Mouse (Mus musculus) gastrocnemius, postnatal 14 days (tissue): ENCODE data around the gene Ccdc167. TPM values are rescaled to one million over a fixed set of nuclear protein-coding genes. Genes with fewer than 3 reads are reported as not detected.

Experiments used
- DNase-seq: peaks from one replicate; pipeline ENCODE4 v3.0.0; 2021; ENCODE audit warnings: mixed read lengths
- intact Hi-C: fragments of 180-260 bp; cut with DNase I; formaldehyde crosslinking; loops from one replicate; pipeline ENCODE4 v1.15.1; 2025; ENCODE audit warnings: low total_unique reads
- total RNA-seq, 2 experiments: library from RNA; stranded (reverse); gene quantifications; 2 replicates each; pipeline ENCODE4 v1.2.3; 2021

The Ccdc167 gene
- total RNA-seq, 2 experiments from 2014 or later: 5.5 to 6.2 TPM

GRCm38 (mm10) chr17:29693571-29693970 lies 23.3 kb downstream of the Ccdc167 start:
- no peak for DNase-seq
- intact Hi-C loops: no loop called here

GRCm38 (mm10) chr17:29692827-29693226 lies 24.0 kb downstream of the Ccdc167 start:
- intact Hi-C loops: no loop called here
- DNase-seq: no peak

GRCm38 (mm10) chr17:29690257-29690656 lies 26.6 kb downstream of the Ccdc167 start:
- intact Hi-C loops: no loop called here
- no peak for DNase-seq

- intact Hi-C loops: no loop called here
- DNase-seq: no peak
Observed at GRCm38 (mm10) chr17:29688610-29689009, 28.2 kb downstream of the Ccdc167 start.

- intact Hi-C loops: no loop called here
- DNase-seq: no peak
Observed at GRCm38 (mm10) chr17:29687373-29687772, 29.5 kb downstream of the Ccdc167 start.

- intact Hi-C loops: no loop called here
- no peak for DNase-seq
Observed at GRCm38 (mm10) chr17:29686771-29687170, 30.1 kb downstream of the Ccdc167 start.

- intact Hi-C loops: no loop called here
- DNase-seq: no peak
Observed at GRCm38 (mm10) chr17:29684275-29684674, 32.6 kb downstream of the Ccdc167 start.

- intact Hi-C loops: no loop called here
- DNase-seq: no peak
Observed at GRCm38 (mm10) chr17:29683127-29683526, 33.7 kb downstream of the Ccdc167 start.

- DNase-seq: no peak
- intact Hi-C loops: no loop called here
Observed at GRCm38 (mm10) chr17:29682261-29682660, 34.6 kb downstream of the Ccdc167 start.

GRCm38 (mm10) chr17:29681669-29682068 lies 35.2 kb downstream of the Ccdc167 start:
- intact Hi-C loops: no loop called here
- DNase-seq: no peak

GRCm38 (mm10) chr17:29680921-29681320 lies 35.9 kb downstream of the Ccdc167 start:
- intact Hi-C loops: no loop called here
- no peak for DNase-seq

GRCm38 (mm10) chr17:29680174-29680573 lies 36.7 kb downstream of the Ccdc167 start:
- no peak for DNase-seq
- intact Hi-C loops: no loop called here

GRCm38 (mm10) chr17:29679038-29679767 lies 37.6 kb downstream of the Ccdc167 start:
- DNase-seq: no peak
- intact Hi-C loops: no loop called here

GRCm38 (mm10) chr17:29678526-29678925 lies 38.3 kb downstream of the Ccdc167 start:
- no peak for DNase-seq
- intact Hi-C loops: no loop called here

GRCm38 (mm10) chr17:29673325-29673724 lies 43.5 kb downstream of the Ccdc167 start:
- intact Hi-C loops: no loop called here
- DNase-seq: no peak

GRCm38 (mm10) chr17:29671021-29671420 lies 45.8 kb downstream of the Ccdc167 start:
- intact Hi-C loops: no loop called here
- DNase-seq: no peak

GRCm38 (mm10) chr17:29669936-29670335 lies 46.9 kb downstream of the Ccdc167 start:
- intact Hi-C loops: loop anchor here (10.0 kb wide), 1 partner anchor 55 kb away; the partner anchor contains the start of genes Gm28043 and Rnf8
- no peak for DNase-seq

GRCm38 (mm10) chr17:29669030-29669429 lies 47.8 kb downstream of the Ccdc167 start:
- intact Hi-C loops: loop anchor here (10.0 kb wide), 1 partner anchor 54 kb away; the partner anchor contains the start of genes Gm28043 and Rnf8
- no peak for DNase-seq

- intact Hi-C loops: loop anchor here (10.0 kb wide), 1 partner anchor 54 kb away; the partner anchor contains the start of genes Gm28043 and Rnf8
- no peak for DNase-seq
Observed at GRCm38 (mm10) chr17:29668051-29668986, 48.5 kb downstream of the Ccdc167 start.

- intact Hi-C loops: loop anchor here (10.0 kb wide), 1 partner anchor 47 kb away; the partner anchor contains the start of genes Gm28043 and Rnf8
- DNase-seq: no peak
Observed at GRCm38 (mm10) chr17:29662145-29662544, 54.7 kb downstream of the Ccdc167 start.
